Mouse (Mus musculus): ENCODE results near the gene Lamtor5.

DNA sequence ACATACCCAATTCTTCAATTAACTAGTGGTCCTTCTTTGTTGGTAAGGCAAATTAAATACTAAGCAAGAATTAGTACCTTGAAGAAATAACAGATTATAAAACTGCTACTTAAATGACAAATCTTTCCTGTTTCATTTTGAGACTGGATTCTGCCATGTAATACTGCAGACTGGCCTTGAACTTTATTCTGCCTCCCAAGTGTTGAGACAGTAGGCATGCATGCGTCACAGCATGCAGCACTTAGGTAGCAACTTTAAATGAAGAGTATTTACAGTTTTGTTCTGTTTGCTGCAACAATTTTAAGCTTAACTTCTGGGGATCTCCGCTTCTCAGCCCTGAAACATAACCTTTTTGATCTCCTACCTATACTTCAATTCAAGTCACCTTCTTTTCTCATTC, 42.5 kb downstream of the Lamtor5 start:
- TF ChIP-seq CTCF (IDR thresholded peaks at IDR 0.05) (no peak), EP300 (IDR thresholded peaks at IDR 0.05) (no peak)

Measured in lung, postnatal 0 days (tissue).